Mouse (Mus musculus) kidney, adult 2 months (tissue): ENCODE data around the gene Faap20. TPM values are rescaled to one million over a fixed set of nuclear protein-coding genes. Genes with fewer than 3 reads are reported as not detected.
A peak's percentile ranks its signal among the peaks of the same experiment; 100 is the strongest.

Source experiments
- DNase-seq: peaks from one replicate; pipeline ENCODE4 v3.0.0; 2021
- H3K27ac ChIP-seq: fragments of 200-500 bp; 2 replicates; pipeline ENCODE4 v1.5.1; 2012; ENCODE audit warnings: low read depth, low read length, control low read depth, inconsistent platforms; ENCODE audit not compliant: insufficient read depth
- H3K27me3 ChIP-seq: fragments of 200-500 bp; replicated peaks from 2 replicates; pipeline ENCODE4 v1.6.1; 2012; ENCODE audit warnings: mild to moderate bottlenecking, moderate library complexity, low read length, inconsistent platforms; ENCODE audit not compliant: control insufficient read depth, insufficient read depth
- H3K36me3 ChIP-seq: fragments of 200-500 bp; 2 replicates; pipeline ENCODE4 v1.6.1; 2012; ENCODE audit warnings: mild to moderate bottlenecking, moderate library complexity, low read length, inconsistent platforms; ENCODE audit not compliant: control insufficient read depth, insufficient read depth
- H3K4me1 ChIP-seq: fragments of 200-500 bp; 2 replicates; pipeline ENCODE4 v1.6.1; 2011; ENCODE audit warnings: low read length; ENCODE audit not compliant: control insufficient read depth, insufficient read depth
- H3K4me3 ChIP-seq: fragments of 200-500 bp; 2 replicates; pipeline ENCODE4 v1.5.1; 2011; ENCODE audit warnings: mild to moderate bottlenecking, low read depth, low read length, control low read depth; ENCODE audit not compliant: insufficient read depth
- CTCF ChIP-seq: fragments of 200-500 bp; conservative IDR thresholded peaks from 2 replicates; pipeline ENCODE4 v1.5.1; 2011; ENCODE audit warnings: low read depth, mild to moderate bottlenecking, control low read depth, low read length, moderate library complexity, mixed read lengths; ENCODE audit not compliant: insufficient read depth, insufficient read length
- POLR2A ChIP-seq: fragments of 200-500 bp; IDR thresholded peaks from one replicate; pipeline ENCODE4 v1.6.1; 2011; ENCODE audit warnings: low read depth, low read length, control low read depth
- WGBS: fragments of 180-500 bp; shearing (Covaris S2); methylation state at CpG from one replicate; pipeline ENCODE4 v1.1.7; 2018; 5-methylcytosine and 5-hydroxymethylcytosine counted together
- polyA plus RNA-seq: library from polyadenylated mRNA; depleted of rRNA; stranded (reverse); fragments of >200 nt; gene quantifications from 2 replicates; pipeline ENCODE4 v1.2.3, GENCODE M21; 2012

Gene Faap20
- polyA plus RNA-seq, 1 experiment: 68.9 TPM

DNA sequence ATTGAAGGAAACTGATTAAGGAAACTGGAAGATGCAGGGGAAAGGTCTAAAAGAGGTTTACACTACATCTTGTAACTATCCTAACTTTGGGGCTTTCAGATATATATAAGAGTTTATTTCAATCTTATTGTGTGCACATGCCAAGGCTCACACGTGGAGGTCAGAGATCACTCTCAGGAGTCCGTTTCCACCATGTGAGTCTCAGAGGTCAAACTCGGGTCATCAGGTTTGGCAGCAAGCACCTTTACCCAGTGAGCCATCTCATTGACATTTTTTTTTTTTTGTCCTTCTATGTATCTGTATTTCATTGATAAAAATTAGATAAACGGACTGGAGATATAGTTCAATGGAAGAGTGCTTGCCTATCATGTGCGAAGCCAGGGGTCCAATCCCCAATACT, 21.1 kb upstream of the Faap20 start:
- no peak overlapping the region for H3K4me3 ChIP-seq
- H3K27me3 ChIP-seq: no peaks in the 10 kb centered on the region
- H3K4me1 ChIP-seq: peaks cover 6% of the 10 kb centered on the region
- TF ChIP-seq POLR2A: no peak
- TF ChIP-seq CTCF: no peak
- DNase-seq: peak; percentile 77
- no peak overlapping the region for H3K27ac ChIP-seq
- WGBS: 56% methylated on average over 5 of the region's 5 CpGs
- no peaks in the 10 kb centered on the region for H3K36me3 ChIP-seq

DNA sequence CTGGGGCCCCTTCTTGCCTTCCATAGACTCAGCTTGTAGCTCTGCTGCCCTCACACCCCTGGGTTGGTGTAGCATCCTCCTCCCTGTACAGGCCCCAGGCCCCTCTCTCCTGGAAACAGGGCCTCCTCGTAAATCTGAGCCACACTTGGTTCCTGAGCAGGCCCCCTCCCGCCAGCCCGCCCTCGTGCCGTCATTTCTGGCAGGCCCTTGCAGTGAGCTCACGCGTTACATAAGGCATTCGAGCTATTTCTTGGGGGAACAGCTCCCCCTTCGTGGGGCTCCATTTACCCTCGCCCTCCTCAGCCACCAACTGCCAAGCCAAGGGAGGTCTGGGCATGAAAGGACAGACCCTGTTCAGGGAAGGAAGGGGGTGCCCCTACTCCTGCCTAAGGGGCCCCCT, 15.7 kb upstream of the Faap20 start:
- H3K4me3 ChIP-seq: no peak overlapping the region
- peak overlapping the region; percentile 97 for H3K27ac ChIP-seq
- WGBS: 6% methylated on average over 10 of the region's 10 CpGs
- H3K27me3 ChIP-seq: no peaks in the 10 kb centered on the region
- TF ChIP-seq POLR2A (no peak), CTCF (no peak)
- H3K4me1 ChIP-seq: peaks cover 46% of the 10 kb centered on the region
- no peaks in the 10 kb centered on the region for H3K36me3 ChIP-seq
- DNase-seq: peak; percentile 81

DNA sequence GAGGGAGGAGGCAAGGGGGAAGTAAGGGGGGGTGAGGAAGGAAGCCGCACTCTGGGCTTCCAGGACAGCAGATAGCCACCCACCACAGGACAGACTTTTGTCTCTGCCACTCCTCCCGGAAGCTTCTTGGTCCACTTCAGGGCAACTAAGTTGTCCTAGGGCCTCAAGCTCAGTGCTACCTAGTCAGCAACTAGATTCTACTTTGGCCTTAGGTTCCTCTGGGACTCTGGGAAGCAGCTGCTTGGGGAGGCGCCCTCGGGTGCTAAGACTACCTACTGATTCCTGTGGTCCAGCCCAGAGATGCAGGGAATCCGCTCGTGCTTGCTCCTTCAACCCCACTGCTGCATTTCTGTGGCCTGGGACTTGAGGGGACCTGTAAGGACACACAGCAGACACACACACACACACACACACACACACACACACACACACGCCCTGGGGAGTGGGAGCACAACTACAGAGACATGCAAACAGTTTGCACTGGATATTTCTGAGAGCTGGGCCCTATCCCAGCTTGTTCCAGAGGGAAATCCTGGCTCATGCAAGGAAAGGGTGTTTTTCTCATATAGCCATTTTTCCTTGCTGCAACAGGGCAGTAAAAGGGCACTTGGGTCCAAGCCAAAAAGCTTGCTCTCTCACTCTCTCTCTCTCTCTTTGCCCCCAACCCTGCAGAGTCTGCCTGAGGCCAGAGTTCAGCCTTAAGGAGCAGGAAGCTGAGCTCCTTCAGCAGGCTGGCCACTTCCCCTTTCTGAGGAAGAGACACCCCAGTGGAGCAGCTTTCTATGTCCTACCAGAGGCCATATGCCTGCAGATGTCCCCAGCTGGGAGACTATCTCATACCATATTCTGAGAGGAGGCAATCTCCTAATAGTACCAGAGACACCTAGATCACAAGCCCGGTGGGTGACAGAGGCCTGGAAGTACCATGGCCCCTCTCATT, 15.0 kb upstream of the Faap20 start:
- H3K27ac ChIP-seq: peak overlapping the region; percentile 97
- TF ChIP-seq POLR2A (no peak), CTCF (no peak)
- H3K36me3 ChIP-seq: no peaks in the 10 kb centered on the region
- no peak overlapping the region for H3K4me3 ChIP-seq
- H3K27me3 ChIP-seq: no peaks in the 10 kb centered on the region
- WGBS: 16% methylated on average over 8 of the region's 8 CpGs
- peaks cover 49% of the 10 kb centered on the region for H3K4me1 ChIP-seq
- peak; percentile 82 for DNase-seq

DNA sequence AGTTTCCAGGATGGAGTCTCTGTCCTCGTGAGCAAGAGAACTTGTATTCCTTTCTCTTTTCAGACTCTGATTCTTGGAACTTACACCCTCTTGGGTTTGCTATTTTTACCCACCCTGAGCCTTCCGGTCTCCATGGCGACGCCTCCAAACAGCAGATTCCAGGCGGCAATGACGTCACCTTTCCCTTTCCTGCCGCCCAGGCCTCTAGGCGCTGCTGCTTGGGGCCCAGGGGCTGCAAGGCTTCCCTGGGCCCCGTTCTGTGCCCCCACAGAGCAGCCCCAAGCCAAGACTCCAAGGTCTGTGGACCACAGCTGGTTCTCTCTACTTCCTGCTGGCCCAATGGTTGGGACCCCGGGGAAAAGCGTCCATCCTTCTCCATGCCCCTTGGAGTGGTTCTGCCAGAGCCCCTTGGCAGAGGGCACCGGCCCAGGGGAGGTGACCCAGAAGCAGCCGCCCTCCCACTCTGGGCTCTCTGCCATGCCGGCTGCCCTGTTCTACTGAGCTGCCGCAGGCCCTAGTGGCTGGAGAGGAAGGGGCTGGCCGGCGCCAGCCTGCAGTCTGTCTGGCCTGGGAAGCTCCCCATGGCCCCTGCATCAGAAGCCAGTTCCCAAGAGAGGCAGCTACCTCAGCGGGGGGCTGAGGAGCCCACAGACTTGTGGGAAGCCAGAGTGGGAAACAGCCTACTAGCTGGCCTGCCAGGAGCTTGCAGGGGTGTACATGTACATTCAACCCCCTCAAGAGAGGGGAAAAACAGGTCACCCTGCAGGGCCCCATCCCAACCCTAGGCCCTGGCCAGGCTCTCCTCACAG, 14.1 kb upstream of the Faap20 start:
- Histone ChIP-seq H3K27ac (peak overlapping the region; percentile 97), H3K4me3 (no peak overlapping the region), H3K27me3 (no peaks in the 10 kb centered on the region), H3K36me3 (no peaks in the 10 kb centered on the region), H3K4me1 (peaks cover 49% of the 10 kb centered on the region)
- TF ChIP-seq CTCF (no peak), POLR2A (no peak)
- peak; percentile 97 for DNase-seq
- WGBS: 1% methylated on average over 18 of the region's 18 CpGs

GRCm38 (mm10) chr4:155236737-155237385, 12.7 kb upstream of the Faap20 start:
- TF ChIP-seq POLR2A: no peak
- no peak for TF ChIP-seq CTCF

GRCm38 (mm10) chr4:155238276-155238675, 11.3 kb upstream of the Faap20 start:
- peak; percentile 94 for DNase-seq
- Histone ChIP-seq H3K4me3 (no peak overlapping the region), H3K36me3 (no peaks in the 10 kb centered on the region), H3K4me1 (peaks cover 61% of the 10 kb centered on the region), H3K27me3 (no peaks in the 10 kb centered on the region), H3K27ac (peak overlapping the region; percentile 73)
- TF ChIP-seq CTCF: no peak
- no peak for TF ChIP-seq POLR2A
- 23% methylated on average over 5 of the region's 5 CpGs for WGBS

More at GRCm38 (mm10) chr4:155236737-155237385, 12.7 kb upstream of the Faap20 start:
- peaks cover 53% of the 10 kb centered on the region for H3K4me1 ChIP-seq
- 61% methylated on average over 12 of the region's 12 CpGs for WGBS
- no peak for DNase-seq
- no peaks in the 10 kb centered on the region for H3K27me3 ChIP-seq
- no peak overlapping the region for H3K4me3 ChIP-seq
- H3K27ac ChIP-seq: no peak overlapping the region
- H3K36me3 ChIP-seq: no peaks in the 10 kb centered on the region

DNA sequence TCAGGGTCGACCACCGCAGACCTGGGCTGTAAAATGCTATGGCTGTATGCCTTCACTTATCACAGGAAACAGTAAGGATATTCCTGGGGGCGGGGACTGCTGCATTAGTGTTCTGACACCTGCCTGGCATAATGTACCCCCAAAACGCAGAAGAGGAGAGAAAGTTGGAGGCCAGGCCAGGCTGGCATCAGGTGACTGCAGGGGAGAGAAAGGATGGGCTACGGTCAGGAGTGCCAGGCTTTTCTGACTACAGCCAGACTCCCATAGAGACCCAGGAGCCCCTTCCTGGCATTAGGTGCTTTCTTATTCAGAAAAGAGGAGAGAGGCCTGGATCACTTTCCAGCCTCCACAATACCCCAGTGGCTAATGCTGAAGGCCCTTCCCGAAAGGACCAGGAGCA, 10.1 kb upstream of the Faap20 start:
- DNase-seq: no peak
- Histone ChIP-seq H3K4me3 (no peak overlapping the region), H3K36me3 (no peaks in the 10 kb centered on the region), H3K27me3 (no peaks in the 10 kb centered on the region), H3K4me1 (peaks cover 49% of the 10 kb centered on the region), H3K27ac (no peak overlapping the region)
- no peak for TF ChIP-seq CTCF
- TF ChIP-seq POLR2A: no peak
- WGBS: 64% methylated on average over 6 of the region's 6 CpGs
